Mouse (Mus musculus) intestine, embryonic 14.5 days (tissue): ENCODE measurements around the gene Fscn3. TPM values are rescaled to one million over a fixed set of nuclear protein-coding genes. Genes with fewer than 3 reads are reported as not detected.

Source experiments
- ATAC-seq: fragments of 200-750 bp; cut with Nextera tagmentation; replicated peaks from 2 replicates; pipeline ENCODE4 v1.8.0; 2017; ENCODE audit warnings: low read depth, moderate number of reproducible peaks, moderate TSS enrichment, moderate library complexity; ENCODE audit not compliant: low FRiP score, low TSS enrichment
- DNase-seq: peaks from one replicate; pipeline ENCODE4 v3.0.0-alpha.2; 2018; ENCODE audit warnings: low spot score
- H3K27ac ChIP-seq: fragments of 300-500 bp; sonication (generic); 2 replicates; pipeline ENCODE4 v1.5.1; 2014; ENCODE audit warnings: low read depth, mild to moderate bottlenecking, control low read depth
- H3K27me3 ChIP-seq: fragments of 300-500 bp; sonication (generic); replicated peaks from 2 replicates; pipeline ENCODE4 v1.6.1; 2014; ENCODE audit warnings: low read length, control low read depth; ENCODE audit not compliant: control insufficient read depth, insufficient read depth
- H3K36me3 ChIP-seq: fragments of 300-500 bp; sonication (generic); 2 replicates; pipeline ENCODE4 v1.6.1; 2014; ENCODE audit warnings: low read length, control low read depth; ENCODE audit not compliant: control insufficient read depth, insufficient read depth
- H3K4me1 ChIP-seq: fragments of 300-500 bp; sonication (generic); replicated peaks from 2 replicates; pipeline ENCODE4 v1.6.1; 2014; ENCODE audit warnings: low read length, control low read depth, mixed read lengths; ENCODE audit not compliant: control insufficient read depth, insufficient read depth
- H3K4me2 ChIP-seq: fragments of 300-500 bp; sonication (generic); 2 replicates; pipeline ENCODE4 v1.6.1; 2014; ENCODE audit warnings: low read length
- H3K4me3 ChIP-seq: fragments of 300-500 bp; sonication (generic); 2 replicates; pipeline ENCODE4 v1.5.1; 2014; ENCODE audit warnings: low read depth, low read length, control low read depth, mixed read lengths
- H3K9ac ChIP-seq: fragments of 300-500 bp; sonication (generic); 2 replicates; pipeline ENCODE4 v1.6.1; 2014; ENCODE audit warnings: mild to moderate bottlenecking, low read length
- H3K9me3 ChIP-seq: fragments of 300-500 bp; sonication (generic); 2 replicates; pipeline ENCODE4 v1.6.1; 2016; ENCODE audit warnings: low read length, control low read depth; ENCODE audit not compliant: control insufficient read depth
- WGBS: fragments of 180-500 bp; shearing (Covaris S2); extraction: QIAGEN DNeasy Blood & Tissue Kit; methylation state at CpG from one replicate; pipeline ENCODE4 v1.1.7; 2014; 5-methylcytosine and 5-hydroxymethylcytosine counted together
- polyA plus RNA-seq: library from polyadenylated mRNA; unstranded; fragments of >200 nt; fragmentation: Nextera tagmentation; extraction: Ambion mirVana; gene quantifications from 2 replicates; pipeline ENCODE4 v1.2.1, GENCODE M21; 2014

Gene Fscn3
- polyA plus RNA-seq, 1 experiment from 2014 or later = not detected

DNA sequence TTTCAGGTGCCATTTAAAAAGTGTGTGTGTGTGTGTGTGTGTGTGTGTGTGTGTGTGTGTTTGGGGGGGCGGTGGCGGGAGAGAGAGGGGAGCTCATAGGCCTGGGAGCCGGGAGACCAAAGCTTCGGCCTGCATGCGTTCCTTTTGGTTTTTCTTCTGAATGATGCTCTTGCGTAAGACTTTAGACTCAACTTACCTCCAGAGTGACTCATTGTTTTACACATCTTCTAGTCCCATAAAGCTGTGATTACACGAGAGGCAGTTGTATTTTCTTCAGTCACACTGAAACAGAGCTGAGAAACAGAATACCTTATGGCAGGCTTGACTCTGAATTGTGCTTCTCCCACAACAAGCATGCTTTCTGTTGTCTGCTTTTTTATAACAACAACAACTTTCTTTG lies 59.3 kb downstream of the Fscn3 start:
- H3K27ac ChIP-seq = no peak overlapping the region
- DNase-seq (no peak), ATAC-seq (no peak)
- no peak overlapping the region for H3K4me2 ChIP-seq
- no peaks in the 10 kb centered on the region for H3K27me3 ChIP-seq
- H3K4me3 ChIP-seq = no peak overlapping the region
- peaks cover 23% of the 10 kb centered on the region for H3K36me3 ChIP-seq
- H3K4me1 ChIP-seq = peaks cover 15% of the 10 kb centered on the region
- no peaks in the 10 kb centered on the region for H3K9me3 ChIP-seq
- no peak overlapping the region for H3K9ac ChIP-seq
- WGBS = 84% methylated on average over 7 of the region's 7 CpGs

Other genes starting within 250 kb of the Fscn3 start
- gene Zfp800, start 29.8 kb upstream of the Fscn3 start, polyA plus RNA-seq = 22.7 and 26.8 TPM in 2 replicates
- 276 and 284 TPM in 2 replicates for gene Arf5, start 4.2 kb upstream of the Fscn3 start, polyA plus RNA-seq
- gene Gcc1, start 601 bp downstream of the Fscn3 start, polyA plus RNA-seq = 7.2 and 8.8 TPM in 2 replicates
- 0.36 and 3.3 TPM in 2 replicates for gene Pax4, start 21.6 kb downstream of the Fscn3 start, polyA plus RNA-seq
- 123 and 139 TPM in 2 replicates for gene Snd1, start 47.4 kb downstream of the Fscn3 start, polyA plus RNA-seq